Mouse (Mus musculus): Measurements from ENCODE around the gene Efnb2. TPM values are rescaled to one million over a fixed set of nuclear protein-coding genes. Genes with fewer than 3 reads are reported as not detected.

The Efnb2 gene
- polyA plus RNA-seq, 2 experiments from 2014 or later, result 0.16 to 0.24 TPM

DNA sequence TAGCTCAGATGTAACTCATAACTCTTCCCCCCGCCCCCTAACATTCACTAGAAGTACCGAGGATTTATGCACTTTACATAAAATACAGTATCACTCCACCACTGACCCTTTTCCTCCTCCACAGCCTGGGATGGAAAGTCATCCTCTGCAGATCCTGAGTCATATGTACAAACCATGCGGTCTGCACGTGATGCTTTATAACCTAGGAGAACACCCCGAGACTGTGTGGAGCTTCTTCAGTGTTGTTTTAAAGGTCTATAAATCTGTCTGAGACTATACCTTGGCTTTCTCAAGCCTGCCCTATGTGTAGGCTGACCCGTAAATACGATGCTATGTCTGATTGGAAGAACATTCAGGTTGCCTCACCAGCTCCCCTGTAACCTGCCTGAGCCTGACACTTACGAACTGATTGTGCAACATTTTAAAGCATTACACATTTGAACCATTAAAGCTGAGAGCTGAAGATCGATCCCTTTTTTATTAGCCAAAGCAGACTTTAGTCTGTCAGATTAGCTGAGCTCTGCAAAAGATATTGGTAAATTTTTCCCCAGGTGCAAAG is 92.7 kb downstream of the Efnb2 start:
- no peak for ATAC-seq

Other genes starting within 250 kb of the Efnb2 start
- gene Arglu1, start 29.3 kb upstream of the Efnb2 start, polyA plus RNA-seq (2017; shearing (Covaris generic)), result 100 to 1,000 TPM; 162 to 193 TPM